Mouse (Mus musculus): ENCODE measurements around the gene Apol7e. TPM values are rescaled to one million over a fixed set of nuclear protein-coding genes. Genes with fewer than 3 reads are reported as not detected.

Gene Apol7e
- polyA plus RNA-seq, 1 experiment = 1.3 TPM

- 96% methylated on average over 1 of the region's 1 CpGs for whole genome bisulfite sequencing
- Histone ChIP-seq H3K4me3 (replicated peaks; ENCODE audit: extremely low read depth, low read depth, low read length) (no peak overlapping the region), H3K4me1 (ENCODE audit: control insufficient read depth, insufficient read depth, low read length) (no peaks in the 10 kb centered on the region)
- TF ChIP-seq CTCF (IDR thresholded peaks at IDR 0.05; ENCODE audit: insufficient read depth, low read length) = no peak
- no peak for TF ChIP-seq POLR2A (IDR thresholded peaks at IDR 0.05; ENCODE audit: borderline replicate concordance, extremely low read depth, low read depth, low read length)
- DNase-seq = no peak
Observed at GRCm38 (mm10) chr15:77746326-77746725, 47.7 kb downstream of the Apol7e start.

GRCm38 (mm10) chr15:77748414-77748813 is 49.8 kb downstream of the Apol7e start:
- TF ChIP-seq POLR2A (IDR thresholded peaks at IDR 0.05; ENCODE audit: borderline replicate concordance, extremely low read depth, low read depth, low read length) = no peak
- no peak for DNase-seq
- 74% methylated on average over 3 of the region's 3 CpGs for WGBS
- no peak overlapping the region for H3K4me3 ChIP-seq (replicated peaks; ENCODE audit: extremely low read depth, low read depth, low read length)
- H3K4me1 ChIP-seq (ENCODE audit: control insufficient read depth, insufficient read depth, low read length) = no peaks in the 10 kb centered on the region

GRCm38 (mm10) chr15:77749717-77750116 is 51.1 kb downstream of the Apol7e start:
- H3K4me1 ChIP-seq (ENCODE audit: control insufficient read depth, insufficient read depth, low read length) = no peaks in the 10 kb centered on the region
- DNase-seq = no peak
- H3K4me3 ChIP-seq (replicated peaks; ENCODE audit: extremely low read depth, low read depth, low read length) = no peak overlapping the region
- WGBS = 90% methylated on average over 10 of the region's 10 CpGs
- TF ChIP-seq POLR2A (IDR thresholded peaks at IDR 0.05; ENCODE audit: borderline replicate concordance, extremely low read depth, low read depth, low read length) = no peak
- no peak for TF ChIP-seq CTCF (IDR thresholded peaks at IDR 0.05; ENCODE audit: insufficient read depth, low read length)

DNA sequence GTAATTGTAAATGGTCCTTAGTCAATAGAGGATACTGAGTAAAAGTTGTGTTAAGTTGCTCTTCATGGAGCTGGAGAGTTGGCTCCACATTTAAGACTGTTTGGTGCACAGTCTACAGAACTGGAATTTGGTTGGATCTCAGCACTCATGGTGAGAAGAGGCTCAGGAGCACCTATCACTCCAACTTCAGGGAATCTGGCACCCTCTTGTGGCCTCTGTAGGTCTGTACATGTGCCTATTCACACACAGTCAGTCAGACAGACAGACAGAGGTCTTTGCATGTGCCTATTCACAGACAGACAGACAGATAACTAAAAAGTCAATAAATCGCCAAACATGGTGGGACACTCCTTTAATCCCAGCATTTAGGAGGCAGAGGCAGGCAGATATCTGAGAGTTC is 51.8 kb downstream of the Apol7e start:
- WGBS = 22% methylated on average over 1 of the region's 1 CpGs
- H3K4me1 ChIP-seq (ENCODE audit: control insufficient read depth, insufficient read depth, low read length) = no peaks in the 10 kb centered on the region
- H3K4me3 ChIP-seq (replicated peaks; ENCODE audit: extremely low read depth, low read depth, low read length) = no peak overlapping the region
- DNase-seq = no peak
- TF ChIP-seq CTCF (IDR thresholded peaks at IDR 0.05; ENCODE audit: insufficient read depth, low read length) (peak; percentile 65), POLR2A (IDR thresholded peaks at IDR 0.05; ENCODE audit: borderline replicate concordance, extremely low read depth, low read depth, low read length) (no peak)

DNA sequence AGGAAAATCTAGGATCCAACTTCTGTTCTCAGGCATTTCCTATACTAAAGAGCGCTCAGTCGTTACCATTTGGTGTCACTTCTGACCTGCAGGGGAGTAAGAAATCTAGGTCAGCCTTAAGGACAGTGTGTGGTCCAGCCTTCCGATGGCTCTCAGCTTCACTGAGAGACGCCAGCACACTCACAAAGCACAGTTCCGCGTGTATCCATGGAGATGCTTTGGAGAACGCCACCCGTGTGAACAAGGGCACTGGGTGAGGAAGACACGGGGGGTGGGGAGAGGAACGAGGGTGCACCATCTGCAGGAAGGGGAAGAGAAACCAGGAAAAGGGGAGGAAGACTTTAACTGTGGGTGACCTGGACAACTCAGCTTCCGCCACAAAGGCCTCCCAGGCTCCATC is 53.8 kb downstream of the Apol7e start:
- H3K4me1 ChIP-seq (ENCODE audit: control insufficient read depth, insufficient read depth, low read length) = no peaks in the 10 kb centered on the region
- H3K4me3 ChIP-seq (replicated peaks; ENCODE audit: extremely low read depth, low read depth, low read length) = no peak overlapping the region
- 41% methylated on average over 11 of the region's 11 CpGs for WGBS
- TF ChIP-seq POLR2A (IDR thresholded peaks at IDR 0.05; ENCODE audit: borderline replicate concordance, extremely low read depth, low read depth, low read length) = no peak
- no peak for TF ChIP-seq CTCF (IDR thresholded peaks at IDR 0.05; ENCODE audit: insufficient read depth, low read length)
- no peak for DNase-seq

- no peak for DNase-seq
- TF ChIP-seq POLR2A (IDR thresholded peaks at IDR 0.05; ENCODE audit: borderline replicate concordance, extremely low read depth, low read depth, low read length) (no peak), CTCF (IDR thresholded peaks at IDR 0.05; ENCODE audit: insufficient read depth, low read length) (no peak)
- Histone ChIP-seq H3K4me3 (replicated peaks; ENCODE audit: extremely low read depth, low read depth, low read length) (no peak overlapping the region), H3K4me1 (ENCODE audit: control insufficient read depth, insufficient read depth, low read length) (no peaks in the 10 kb centered on the region)
- 60% methylated on average over 1 of the region's 2 CpGs for WGBS
Observed at GRCm38 (mm10) chr15:77755132-77755531, 56.5 kb downstream of the Apol7e start.

GRCm38 (mm10) chr15:77756081-77756480 is 57.4 kb downstream of the Apol7e start:
- H3K4me3 ChIP-seq (replicated peaks; ENCODE audit: extremely low read depth, low read depth, low read length) = no peak overlapping the region
- no peak for DNase-seq
- no peaks in the 10 kb centered on the region for H3K4me1 ChIP-seq (ENCODE audit: control insufficient read depth, insufficient read depth, low read length)
- 57% methylated on average over 2 of the region's 2 CpGs for WGBS
- TF ChIP-seq CTCF (IDR thresholded peaks at IDR 0.05; ENCODE audit: insufficient read depth, low read length) (no peak), POLR2A (IDR thresholded peaks at IDR 0.05; ENCODE audit: borderline replicate concordance, extremely low read depth, low read depth, low read length) (no peak)

GRCm38 (mm10) chr15:77756848-77757247 is 58.2 kb downstream of the Apol7e start, which contains the start of gene Apol8:
Gene Apol8 (minus strand): TSS chr15:77757003.
- 3% methylated on average over 9 of the region's 9 CpGs for WGBS
- Histone ChIP-seq H3K4me1 (ENCODE audit: control insufficient read depth, insufficient read depth, low read length) (no peaks in the 10 kb centered on the region), H3K4me3 (replicated peaks; ENCODE audit: extremely low read depth, low read depth, low read length) (no peak within 1 kb of the TSS)
- peak; percentile 47 for DNase-seq
- TF ChIP-seq POLR2A (IDR thresholded peaks at IDR 0.05; ENCODE audit: borderline replicate concordance, extremely low read depth, low read depth, low read length) (no peak), CTCF (IDR thresholded peaks at IDR 0.05; ENCODE audit: insufficient read depth, low read length) (peak; percentile 97)

GRCm38 (mm10) chr15:77757586-77758226 is 59.0 kb downstream of the Apol7e start:
- WGBS = 74% methylated on average over 4 of the region's 4 CpGs
- H3K4me3 ChIP-seq (replicated peaks; ENCODE audit: extremely low read depth, low read depth, low read length) = no peak overlapping the region
- no peak for TF ChIP-seq POLR2A (IDR thresholded peaks at IDR 0.05; ENCODE audit: borderline replicate concordance, extremely low read depth, low read depth, low read length)
- TF ChIP-seq CTCF (IDR thresholded peaks at IDR 0.05; ENCODE audit: insufficient read depth, low read length) = no peak
- no peak for DNase-seq
- H3K4me1 ChIP-seq (ENCODE audit: control insufficient read depth, insufficient read depth, low read length) = no peaks in the 10 kb centered on the region

GRCm38 (mm10) chr15:77760037-77760436 is 61.4 kb downstream of the Apol7e start:
- Histone ChIP-seq H3K4me1 (ENCODE audit: control insufficient read depth, insufficient read depth, low read length) (peaks cover 8% of the 10 kb centered on the region; the same call in 1 of the 2 replicates), H3K4me3 (replicated peaks; ENCODE audit: extremely low read depth, low read depth, low read length) (no peak overlapping the region)
- 86% methylated on average over 14 of the region's 16 CpGs for WGBS
- DNase-seq = no peak
- TF ChIP-seq POLR2A (IDR thresholded peaks at IDR 0.05; ENCODE audit: borderline replicate concordance, extremely low read depth, low read depth, low read length) (no peak), CTCF (IDR thresholded peaks at IDR 0.05; ENCODE audit: insufficient read depth, low read length) (no peak)
